In genomic region chr6:6011364-6011763, GRCm38 (mm10) we compare ENCODE assay signal across 19 mouse cellular contexts.
DNase-seq lines count a peak whose midpoint lies in the region; ATAC-seq lines count a peak whose summit lies in the region.
"Had no signal": no experiment of that assay in that cellular context is flagged by ENCODE, and none has a peak within 500 bp of the region (broad histone marks: within the 10 kb centered on the region; RNA-seq: fewer than 3 reads in every experiment).

No protein-coding gene starts in this region.

- no peak for ATAC-seq in erythroblast, adult 5-6 weeks (replicated peaks; ENCODE audit: low FRiP score, poor library complexity, severe bottlenecking)
- ATAC-seq: forebrain, embryonic 13.5 days; forebrain, embryonic 16.5 days had no signal

- peak; percentile 34 to 36 for DNase-seq in frontal cortex, adult 2 months (ENCODE audit: extremely low spot score in 1 of 2, low spot score in 1 of 2)
- DNase-seq in frontal cortex, postnatal 14 days (ENCODE audit: low spot score in 2 of 2) = no peak
- DNase-seq in right cerebral cortex, adult 18-20 months = peak; percentile 35
- DNase-seq in right cerebral cortex, postnatal 10 days (ENCODE audit: low spot score in 2 of 2) = no peak
- DNase-seq in brain, adult 2 months (ENCODE audit: low read depth, low spot score) = peak; percentile 73
- DNase-seq: adrenal gland, adult 2 months; adrenal gland, postnatal 14 days; B cell, adult 2 months; cerebellum, adult 11-12 months; cerebellum, adult 8-10 months; cerebellum, postnatal 10 days; cerebellum, postnatal 36 days; embryo, embryonic 11 days; gastrocnemius, adult 2 months; gastrocnemius, postnatal 14 days; heart, adult 11 months had no signal

Comparison
In these comparisons a context has a peak if more than half of its experiments do, and no peak if none do; other contexts are left out.
1. DNase-seq: peak in frontal cortex, adult 2 months (2 of 2), right cerebral cortex, adult 18-20 months (single experiment) and brain, adult 2 months (single experiment); none in frontal cortex, postnatal 14 days (0 of 2) and right cerebral cortex, postnatal 10 days (0 of 2).